Comparison of ENCODE assay signal across 16 mouse cellular contexts in the genomic region with DNA sequence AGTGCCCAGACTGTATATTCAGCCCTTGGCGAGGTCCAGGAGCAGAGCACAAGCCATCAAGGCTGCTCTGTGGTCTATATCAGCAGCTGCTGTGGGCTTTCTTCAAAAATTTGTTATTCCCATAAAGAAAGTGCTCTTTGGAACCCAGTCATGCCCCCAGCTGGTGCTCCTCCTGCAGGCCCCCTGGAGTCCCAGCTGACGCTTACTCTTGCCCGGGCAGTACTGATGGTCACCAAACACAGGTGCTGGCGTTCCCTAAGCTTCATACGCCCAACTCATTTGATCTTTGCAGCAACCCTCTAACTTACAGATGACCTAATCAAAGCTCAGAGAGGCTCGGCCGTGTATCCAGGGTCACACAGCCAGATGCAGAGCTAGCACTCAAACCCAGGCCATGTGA.
"Had no signal": no experiment of that assay in that cellular context is flagged by ENCODE, and none has a peak within 500 bp of the region (broad histone marks: within the 10 kb centered on the region; RNA-seq: fewer than 3 reads in every experiment).

No protein-coding gene starts in this region.

- H3K4me2 ChIP-seq: neural tube, embryonic 12.5 days; neural tube, embryonic 13.5 days; neural tube, embryonic 15.5 days; stomach, embryonic 15.5 days had no signal

- H3K4me3 ChIP-seq: neural tube, embryonic 12.5 days; neural tube, embryonic 13.5 days; neural tube, embryonic 15.5 days; stomach, embryonic 15.5 days had no signal

- H3K27me3 ChIP-seq: neural tube, embryonic 15.5 days; stomach, embryonic 15.5 days had no signal

- DNase-seq: retina, postnatal 1 day; right cerebral cortex, adult 18-20 months; right cerebral cortex, postnatal 14 days; right cerebral cortex, postnatal 25 days; right cerebral cortex, postnatal 4 days; spleen, adult 18-20 months; thymus, adult 18-20 months; thymus, adult 2 months; thymus, postnatal 14 days; thymus, postnatal 25 days; thymus, postnatal 36 days; thymus, postnatal 4 days had no signal

- H3K36me3 ChIP-seq: neural tube, embryonic 13.5 days; neural tube, embryonic 15.5 days had no signal
